Comparison of ENCODE assay signal across 16 mouse cellular contexts in the genomic region with DNA sequence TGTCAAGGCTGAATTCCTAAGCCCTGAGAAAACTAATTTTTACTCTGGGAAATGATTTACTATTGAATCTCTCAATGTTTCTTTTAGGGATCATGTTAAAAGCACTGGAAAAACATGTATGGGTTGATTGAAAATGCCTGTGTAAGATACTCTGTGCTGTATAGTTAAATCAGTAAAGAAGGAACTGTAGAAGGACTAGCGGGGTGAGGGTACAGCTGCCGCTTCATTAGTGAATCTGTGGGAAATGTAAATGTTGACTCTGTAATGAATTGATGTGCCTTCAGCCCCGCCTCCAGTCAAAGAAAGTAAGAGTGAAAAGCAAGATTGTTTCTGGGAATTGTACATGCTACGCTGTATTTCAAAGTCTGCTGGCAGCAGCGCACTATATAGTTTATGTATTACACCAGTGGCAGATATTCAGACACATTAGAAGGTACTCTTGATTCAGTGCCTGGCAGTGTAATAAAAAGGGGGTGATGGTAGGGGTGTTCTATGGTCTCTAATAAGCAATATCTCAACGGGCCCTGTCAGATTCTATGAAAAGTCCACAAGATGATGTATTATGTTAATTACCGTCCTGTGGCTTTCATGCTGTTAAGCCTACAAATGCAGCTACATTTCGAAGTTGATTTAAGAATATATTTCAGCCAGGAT.
DNase-seq lines count a peak whose midpoint lies in the region; ATAC-seq and TF ChIP-seq lines count a peak whose summit lies in the region.
"Had no signal": no experiment of that assay in that cellular context is flagged by ENCODE, and none has a peak within 500 bp of the region (broad histone marks: within the 10 kb centered on the region; RNA-seq: fewer than 3 reads in every experiment).

No protein-coding gene starts in this region.

- no peaks in the 10 kb centered on the region for H3K27me3 ChIP-seq in kidney, postnatal 0 days (ENCODE audit: insufficient read depth, low read length)
- H3K27me3 ChIP-seq in forebrain, embryonic 14.5 days (replicated peaks; ENCODE audit: control insufficient read depth, insufficient read depth, low read length), result no peaks in the 10 kb centered on the region
- H3K27me3 ChIP-seq in hindbrain, embryonic 14.5 days (ENCODE audit: control insufficient read depth, insufficient read depth, low read length), result no peaks in the 10 kb centered on the region
- no peaks in the 10 kb centered on the region for H3K27me3 ChIP-seq in neural tube, embryonic 15.5 days (replicated peaks)
- H3K27me3 ChIP-seq: CH12.LX had no signal

- H3K36me3 ChIP-seq in kidney, postnatal 0 days (ENCODE audit: insufficient read depth, low read length), result no peaks in the 10 kb centered on the region
- no peaks in the 10 kb centered on the region for H3K36me3 ChIP-seq in forebrain, embryonic 14.5 days (ENCODE audit: control insufficient read depth, insufficient read depth, low read length)
- no peaks in the 10 kb centered on the region for H3K36me3 ChIP-seq in hindbrain, embryonic 14.5 days (replicated peaks; ENCODE audit: control insufficient read depth, insufficient read depth)
- no peaks in the 10 kb centered on the region for H3K36me3 ChIP-seq in neural tube, embryonic 15.5 days

- H3K9ac ChIP-seq in kidney, postnatal 0 days (ENCODE audit: low read depth, low read length), result no peak overlapping the region
- no peak overlapping the region for H3K9ac ChIP-seq in forebrain, embryonic 14.5 days (ENCODE audit: low read length)
- no peak overlapping the region for H3K9ac ChIP-seq in hindbrain, embryonic 14.5 days
- H3K9ac ChIP-seq in neural tube, embryonic 15.5 days (replicated peaks), result no peak overlapping the region

- no peak overlapping the region for H3K4me3 ChIP-seq in kidney, postnatal 0 days (replicated peaks; ENCODE audit: low read depth, low read length)
- no peak overlapping the region for H3K4me3 ChIP-seq in forebrain, embryonic 14.5 days (ENCODE audit: low read depth, low read length)
- H3K4me3 ChIP-seq in hindbrain, embryonic 14.5 days (replicated peaks; ENCODE audit: low read length), result no peak overlapping the region
- H3K4me3 ChIP-seq in neural tube, embryonic 15.5 days (replicated peaks), result no peak overlapping the region
- H3K4me3 ChIP-seq: erythroblast, embryonic 14.5 days had no signal

- 0 out of 2 replicates have a peak overlapping the region, but pooled peaks have one; percentile 10 for H3K27ac ChIP-seq in kidney, postnatal 0 days
- no peak overlapping the region for H3K27ac ChIP-seq in forebrain, embryonic 14.5 days (ENCODE audit: low read depth, low read length)
- no peak overlapping the region; the same call in 1 of the 2 replicates for H3K27ac ChIP-seq in hindbrain, embryonic 14.5 days
- H3K27ac ChIP-seq in neural tube, embryonic 15.5 days (replicated peaks), result no peak overlapping the region; the same call in 1 of the 2 replicates

- DNase-seq in kidney, postnatal 0 days (ENCODE audit: low spot score), result peak; percentile 74
- no peak for DNase-seq in kidney, adult 11 months
- DNase-seq in forebrain, embryonic 14.5 days (ENCODE audit: low spot score), result peak; percentile 49
- peak; percentile 44 for DNase-seq in hindbrain, embryonic 14.5 days (ENCODE audit: low spot score)
- DNase-seq in left cerebral cortex, postnatal 25 days (ENCODE audit: low spot score in 2 of 2), result no peak
- no peak for DNase-seq in heart, adult 18-20 months
- DNase-seq: adrenal gland, adult 8-10 months; cerebellum, postnatal 36 days; gastrocnemius, postnatal 36 days; kidney, postnatal 14 days; right cerebral cortex, postnatal 25 days; thymus, postnatal 4 days had no signal

- H3K4me2 ChIP-seq in kidney, postnatal 0 days (ENCODE audit: low read length), result no peak overlapping the region
- no peak overlapping the region for H3K4me2 ChIP-seq in forebrain, embryonic 14.5 days (ENCODE audit: low read length)
- no peak overlapping the region for H3K4me2 ChIP-seq in hindbrain, embryonic 14.5 days (replicated peaks)
- H3K4me2 ChIP-seq in neural tube, embryonic 15.5 days, result no peak overlapping the region
- H3K4me2 ChIP-seq: liver, embryonic 11.5 days had no signal

- peak; percentile 33; the same call in 1 of the 2 replicates for ATAC-seq in kidney, postnatal 0 days (replicated peaks; ENCODE audit: low FRiP score, low read depth)
- ATAC-seq in forebrain, embryonic 14.5 days, result peak; percentile 56
- peak; percentile 61 for ATAC-seq in hindbrain, embryonic 14.5 days (ENCODE audit: low FRiP score)
- peak; percentile 65 for ATAC-seq in neural tube, embryonic 15.5 days (ENCODE audit: low FRiP score)

- intact Hi-C loops in left cerebral cortex, postnatal 25 days (cut with DNase I), result no loop called here

- peaks cover 3% of the 10 kb centered on the region for H3K4me1 ChIP-seq in kidney, postnatal 0 days (replicated peaks; ENCODE audit: insufficient read depth, low read length)
- H3K4me1 ChIP-seq in forebrain, embryonic 14.5 days (ENCODE audit: control insufficient read depth, insufficient read depth, low read length), result peaks cover 4% of the 10 kb centered on the region; the same call in 1 of the 2 replicates
- H3K4me1 ChIP-seq in hindbrain, embryonic 14.5 days (replicated peaks; ENCODE audit: control insufficient read depth, insufficient read depth, low read length), result peaks cover 25% of the 10 kb centered on the region
- H3K4me1 ChIP-seq in neural tube, embryonic 15.5 days, result peaks cover 45% of the 10 kb centered on the region

- 35% methylated on average over 8 of the region's 8 CpGs for WGBS in kidney, postnatal 0 days
- WGBS in forebrain, embryonic 14.5 days, result 35% methylated on average over 8 of the region's 8 CpGs
- 29% methylated on average over 8 of the region's 8 CpGs for WGBS in hindbrain, embryonic 14.5 days
- WGBS in neural tube, embryonic 15.5 days, result 25% methylated on average over 8 of the region's 8 CpGs

- no peaks in the 10 kb centered on the region for H3K9me3 ChIP-seq in kidney, postnatal 0 days (replicated peaks; ENCODE audit: low read length)
- H3K9me3 ChIP-seq in forebrain, embryonic 14.5 days (replicated peaks; ENCODE audit: control insufficient read depth, low read length), result no peaks in the 10 kb centered on the region
- no peaks in the 10 kb centered on the region for H3K9me3 ChIP-seq in hindbrain, embryonic 14.5 days (ENCODE audit: control insufficient read depth, low read length)
- no peaks in the 10 kb centered on the region for H3K9me3 ChIP-seq in neural tube, embryonic 15.5 days (replicated peaks)

- no peak for TF ChIP-seq CTCF in kidney, postnatal 0 days (IDR thresholded peaks at IDR 0.05; ENCODE audit: low read depth)

Comparison
In these comparisons a context has a peak if more than half of its experiments do, and no peak if none do; other contexts are left out.
1. DNase-seq: peak in kidney, postnatal 0 days (single experiment), forebrain, embryonic 14.5 days (single experiment) and hindbrain, embryonic 14.5 days (single experiment); none in kidney, adult 11 months (single experiment), left cerebral cortex, postnatal 25 days (0 of 2) and heart, adult 18-20 months (0 of 2).
2. Peak in every context shown above with its lines, with median percentiles within 50 percentile points of each other: ATAC-seq.